Mouse (Mus musculus) heart, postnatal 36 days (tissue): ENCODE measurements around the gene Faim2. TPM values are rescaled to one million over a fixed set of nuclear protein-coding genes. Genes with fewer than 3 reads are reported as not detected.

ENCODE experiments used
- DNase-seq, 2 experiments: peaks; one replicate each; pipeline ENCODE4 v3.0.0; 2021 to 2022
- intact Hi-C: fragments of 180-260 bp; cut with DNase I; formaldehyde crosslinking; loops from one replicate; pipeline ENCODE4 v1.15.1; 2025
- total RNA-seq, 2 experiments: library from RNA; stranded (reverse); gene quantifications; 2 replicates each; pipeline ENCODE4 v1.2.3; 2021

The Faim2 gene
- total RNA-seq, 2 experiments from 2014 or later = 0.31 to 0.33 TPM

GRCm38 (mm10) chr15:99510621-99511020 is 17.3 kb downstream of the Faim2 start:
- DNase-seq = no peak
- intact Hi-C loops = loop anchor here (10.0 kb wide), 1 partner anchor 424 kb away; no protein-coding TSS in a partner anchor

GRCm38 (mm10) chr15:99509840-99510239 is 18.1 kb downstream of the Faim2 start:
- intact Hi-C loops = loop anchor here (10.0 kb wide), 1 partner anchor 425 kb away; no protein-coding TSS in a partner anchor
- DNase-seq = no peak

GRCm38 (mm10) chr15:99505324-99506095 is 22.5 kb downstream of the Faim2 start:
- no peak for DNase-seq
- intact Hi-C loops = no loop called here

- intact Hi-C loops = no loop called here
- DNase-seq = no peak
Observed at GRCm38 (mm10) chr15:99503256-99503655, 24.7 kb downstream of the Faim2 start.

- DNase-seq = no peak
- intact Hi-C loops = no loop called here
Observed at GRCm38 (mm10) chr15:99502311-99502831, 25.6 kb downstream of the Faim2 start.

GRCm38 (mm10) chr15:99501292-99502260 is 26.4 kb downstream of the Faim2 start:
- DNase-seq = no peak
- intact Hi-C loops = no loop called here

GRCm38 (mm10) chr15:99500320-99500719 is 27.6 kb downstream of the Faim2 start:
- no peak for DNase-seq

GRCm38 (mm10) chr15:99499726-99500125 is 28.2 kb downstream of the Faim2 start:
- no peak for DNase-seq
- intact Hi-C loops = loop anchor here (5.0 to 10.0 kb wide), 2 partner anchors 275 to 408 kb away; partner anchors contain the start of gene Cers5

More at GRCm38 (mm10) chr15:99500320-99500719, 27.6 kb downstream of the Faim2 start:
- intact Hi-C loops = no loop called here

GRCm38 (mm10) chr15:99498781-99499180 is 29.2 kb downstream of the Faim2 start:
- intact Hi-C loops = loop anchor here (5.0 to 10.0 kb wide), 2 partner anchors 276 to 409 kb away; partner anchors contain the start of gene Cers5
- DNase-seq = peak; percentile 21 to 41

GRCm38 (mm10) chr15:99498356-99498755 is 29.6 kb downstream of the Faim2 start:
- no peak for DNase-seq
- intact Hi-C loops = loop anchor here (5.0 to 10.0 kb wide), 2 partner anchors 276 to 409 kb away; partner anchors contain the start of gene Cers5

- intact Hi-C loops = loop anchor here (1.0 to 10.0 kb wide), 5 partner anchors 99 to 410 kb away; partner anchors contain the start of gene Cers5
- peak; percentile 61 to 71 for DNase-seq
Observed at GRCm38 (mm10) chr15:99497527-99498242, 30.3 kb downstream of the Faim2 start.

GRCm38 (mm10) chr15:99497061-99497460 is 30.9 kb downstream of the Faim2 start:
- intact Hi-C loops = loop anchor here (1.0 to 10.0 kb wide), 5 partner anchors 99 to 410 kb away; partner anchors contain the start of gene Cers5
- peak; percentile 39 to 58 for DNase-seq

- intact Hi-C loops = no loop called here
- DNase-seq = no peak
Observed at GRCm38 (mm10) chr15:99484745-99485144, 43.2 kb downstream of the Faim2 start.

- intact Hi-C loops = no loop called here
- no peak for DNase-seq
Observed at GRCm38 (mm10) chr15:99475814-99476213, 52.2 kb downstream of the Faim2 start.

GRCm38 (mm10) chr15:99474576-99474926 is 53.4 kb downstream of the Faim2 start, which contains the start of gene Bcdin3d:
Bcdin3d (minus strand) TSS chr15:99474730.
- intact Hi-C loops = loop anchor here (5.0 kb wide), 1 partner anchor 157 kb away; no protein-coding TSS in a partner anchor
- peak; percentile 87 to 89 for DNase-seq

GRCm38 (mm10) chr15:99473801-99474575 is 54.0 kb downstream of the Faim2 start:
- peak in 1 of 2 experiments; percentile 56 for DNase-seq
- intact Hi-C loops = loop anchor here (5.0 kb wide), 1 partner anchor 157 kb away; no protein-coding TSS in a partner anchor

GRCm38 (mm10) chr15:99472972-99473371 is 55.0 kb downstream of the Faim2 start:
- intact Hi-C loops = loop anchor here (5.0 kb wide), 1 partner anchor 156 kb away; no protein-coding TSS in a partner anchor
- DNase-seq = no peak

- intact Hi-C loops = loop anchor here (1.0 to 5.0 kb wide), 2 partner anchors 55 to 154 kb away; no protein-coding TSS in a partner anchor
- no peak for DNase-seq
Observed at GRCm38 (mm10) chr15:99471677-99472063, 56.3 kb downstream of the Faim2 start.
